Mouse (Mus musculus) hindbrain, embryonic 16.5 days (tissue): ENCODE measurements around the gene Gm45233. TPM values are rescaled to one million over a fixed set of nuclear protein-coding genes. Genes with fewer than 3 reads are reported as not detected.
A peak's percentile ranks its signal among the peaks of the same experiment; 100 is the strongest.

Experiments used
- ATAC-seq: fragments of 200-750 bp; cut with Nextera tagmentation; 2 replicates; pipeline ENCODE4 v1.8.0; 2017; ENCODE audit warnings: moderate TSS enrichment, moderate library complexity
- H3K27ac ChIP-seq: fragments of 300-500 bp; sonication (generic); 2 replicates; pipeline ENCODE4 v1.5.1; 2014; ENCODE audit warnings: low read depth, mild to moderate bottlenecking, control low read depth, low read length, moderate library complexity
- H3K27me3 ChIP-seq: fragments of 300-500 bp; sonication (generic); replicated peaks from 2 replicates; pipeline ENCODE4 v1.6.1; 2014; ENCODE audit warnings: low read length; ENCODE audit not compliant: control insufficient read depth, insufficient read depth
- H3K36me3 ChIP-seq: fragments of 300-500 bp; sonication (generic); 2 replicates; pipeline ENCODE4 v1.6.1; 2014; ENCODE audit warnings: mild to moderate bottlenecking, low read length, moderate library complexity, mixed read lengths; ENCODE audit not compliant: control insufficient read depth, insufficient read depth
- H3K4me1 ChIP-seq: fragments of 300-500 bp; sonication (generic); 2 replicates; pipeline ENCODE4 v1.6.1; 2014; ENCODE audit warnings: low read depth, low read length; ENCODE audit not compliant: control insufficient read depth, insufficient read depth
- H3K4me2 ChIP-seq: fragments of 300-500 bp; sonication (generic); 2 replicates; pipeline ENCODE4 v1.6.1; 2014; ENCODE audit warnings: mild to moderate bottlenecking, low read length, control low read depth, moderate library complexity
- H3K4me3 ChIP-seq: fragments of 300-500 bp; sonication (generic); 2 replicates; pipeline ENCODE4 v1.5.1; 2014; ENCODE audit warnings: mild to moderate bottlenecking, low read length, control low read depth, moderate library complexity
- H3K9ac ChIP-seq: fragments of 300-500 bp; sonication (generic); 2 replicates; pipeline ENCODE4 v1.6.1; 2014; ENCODE audit warnings: low read depth, mild to moderate bottlenecking, control low read depth, low read length, moderate library complexity
- H3K9me3 ChIP-seq: fragments of 300-500 bp; sonication (generic); 2 replicates; pipeline ENCODE4 v1.6.1; 2014; ENCODE audit warnings: mild to moderate bottlenecking, low read length, moderate library complexity; ENCODE audit not compliant: control insufficient read depth
- WGBS: fragments of 180-500 bp; shearing (Covaris S2); extraction: QIAGEN DNeasy Blood & Tissue Kit; methylation state at CpG from one replicate; pipeline ENCODE4 v1.1.7; 2014; 5-methylcytosine and 5-hydroxymethylcytosine counted together
- polyA plus RNA-seq: library from polyadenylated mRNA; unstranded; fragments of >200 nt; fragmentation: Nextera tagmentation; extraction: Ambion mirVana; gene quantifications from 2 replicates; pipeline ENCODE4 v1.2.1, GENCODE M21; 2015

Gm45233 gene
- polyA plus RNA-seq, 1 experiment from 2014 or later = not detected

DNA sequence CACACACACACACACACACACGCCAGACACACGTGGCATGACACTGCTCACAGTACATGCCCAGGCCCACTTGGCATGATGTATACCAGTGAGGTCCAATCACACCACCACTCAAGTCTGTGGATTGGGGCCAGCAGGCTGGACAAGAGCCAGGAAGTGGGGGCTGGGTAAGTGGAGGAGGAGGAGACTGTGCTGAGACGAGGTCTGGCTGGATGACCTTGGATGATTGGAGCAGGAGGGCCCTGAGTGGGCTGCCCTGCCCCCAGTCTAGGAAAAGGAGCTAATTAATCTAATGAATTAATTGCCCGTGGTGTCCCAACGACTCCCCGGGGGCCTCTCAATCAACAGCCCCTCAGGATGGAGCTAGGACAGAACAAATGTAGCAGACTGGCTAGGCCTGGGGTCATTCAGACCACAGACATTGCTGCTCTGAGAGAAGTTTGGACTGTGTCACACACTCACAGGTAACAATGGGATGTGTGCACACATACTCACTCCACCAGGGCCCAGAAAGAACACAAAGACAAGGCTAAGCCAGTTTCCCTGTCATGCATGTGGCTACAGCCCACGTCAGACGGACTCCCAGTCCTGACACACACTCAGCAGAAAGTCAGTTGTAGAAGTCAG, 38.3 kb downstream of the Gm45233 start:
- no peaks in the 10 kb centered on the region for H3K9me3 ChIP-seq
- no peaks in the 10 kb centered on the region; the same call in 1 of the 2 replicates for H3K36me3 ChIP-seq
- peaks cover 12% of the 10 kb centered on the region for H3K27me3 ChIP-seq
- WGBS = 33% methylated on average over 8 of the region's 8 CpGs
- no peak overlapping the region for H3K4me2 ChIP-seq
- H3K9ac ChIP-seq = no peak overlapping the region
- no peak overlapping the region for H3K27ac ChIP-seq
- no peak overlapping the region for H3K4me3 ChIP-seq
- peaks cover 7% of the 10 kb centered on the region for H3K4me1 ChIP-seq
- peak; percentile 73 for ATAC-seq

DNA sequence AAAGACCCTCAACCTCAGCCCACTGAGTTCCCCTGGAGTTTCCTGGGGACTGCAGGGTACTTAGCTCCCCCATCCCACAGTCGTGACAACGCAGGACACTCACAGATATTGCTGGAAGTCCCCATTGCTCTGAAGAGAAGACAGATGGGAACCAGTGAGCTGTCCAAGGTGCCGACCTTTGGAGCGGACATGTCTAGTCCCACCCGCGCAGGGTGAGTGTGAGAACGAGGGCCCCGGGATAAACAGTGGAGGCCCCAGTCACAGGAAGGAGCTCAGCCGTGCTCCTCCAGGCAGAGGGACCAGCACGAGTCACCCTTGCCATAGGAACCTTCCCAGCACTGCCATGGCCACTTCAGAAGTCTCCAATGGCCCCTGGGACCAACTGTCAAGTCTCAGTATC, 39.3 kb downstream of the Gm45233 start:
- H3K27ac ChIP-seq = no peak overlapping the region
- H3K4me1 ChIP-seq = peaks cover 7% of the 10 kb centered on the region
- no peaks in the 10 kb centered on the region for H3K9me3 ChIP-seq
- H3K4me2 ChIP-seq = no peak overlapping the region
- H3K4me3 ChIP-seq = no peak overlapping the region
- no peak for ATAC-seq
- no peaks in the 10 kb centered on the region; the same call in 1 of the 2 replicates for H3K36me3 ChIP-seq
- H3K27me3 ChIP-seq = peaks cover 2% of the 10 kb centered on the region; the same call in 1 of the 2 replicates
- 19% methylated on average over 10 of the region's 10 CpGs for WGBS
- H3K9ac ChIP-seq = no peak overlapping the region

DNA sequence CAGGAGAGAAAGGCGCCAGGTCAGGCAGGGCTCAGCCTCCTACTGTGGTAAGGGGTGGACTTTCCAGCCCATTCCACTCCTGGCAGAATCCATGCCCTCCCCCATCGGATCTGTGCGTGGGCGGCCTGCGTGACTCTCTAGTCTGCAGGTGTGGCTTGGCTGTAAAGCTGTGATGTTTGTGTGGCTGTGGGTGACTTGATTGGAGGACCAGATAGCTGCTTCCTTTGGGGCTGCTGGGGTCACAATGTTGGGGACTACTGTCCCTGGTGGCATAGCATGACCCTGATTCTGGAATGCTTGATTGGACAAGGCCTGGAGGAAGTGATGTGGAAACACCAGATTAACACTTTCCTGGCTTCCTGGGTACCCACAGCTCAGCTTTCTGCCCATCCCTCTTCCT, 44.7 kb downstream of the Gm45233 start:
- Histone ChIP-seq H3K4me2 (peak overlapping the region; percentile 66), H3K4me1 (peaks cover 7% of the 10 kb centered on the region), H3K9me3 (no peaks in the 10 kb centered on the region), H3K27me3 (no peaks in the 10 kb centered on the region), H3K36me3 (no peaks in the 10 kb centered on the region), H3K4me3 (peak overlapping the region; percentile 71), H3K27ac (peak overlapping the region; percentile 37; the same call in 1 of the 2 replicates), H3K9ac (peak overlapping the region; percentile 95)
- 30% methylated on average over 5 of the region's 5 CpGs for WGBS
- 0 out of 2 replicates have a peak, but pooled peaks have one; percentile 9 for ATAC-seq

DNA sequence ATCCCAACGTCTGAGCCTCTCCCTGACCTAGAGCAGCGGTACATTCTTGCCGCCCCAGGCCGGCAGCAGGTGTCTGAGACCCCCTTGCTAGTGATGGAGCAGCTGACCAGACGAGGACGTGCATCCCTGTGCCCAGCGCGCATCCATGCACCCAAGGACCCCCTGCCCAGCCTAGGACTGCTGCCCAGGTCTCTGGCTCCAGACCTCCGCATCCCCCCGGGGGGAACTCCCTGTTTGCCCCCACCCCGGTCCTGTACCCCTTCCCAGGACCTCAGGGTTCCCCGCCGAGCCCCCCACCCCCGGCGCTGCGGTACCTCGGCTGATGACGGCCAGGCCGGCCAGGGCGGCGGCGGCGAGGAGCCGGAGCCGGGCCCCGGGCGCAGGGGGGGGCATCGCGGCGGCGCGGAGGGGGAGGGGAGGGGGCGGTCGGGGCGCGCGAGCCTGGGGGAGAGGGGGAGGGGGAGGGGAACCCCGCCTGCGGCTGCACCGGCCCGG, 45.8 kb downstream of the Gm45233 start, which contains the start of gene Iglon5:
Iglon5 (minus strand) TSS at position 445 of the 495 bp plus-strand sequence.
- H3K9ac ChIP-seq = peak within 1 kb of the TSS; percentile 95
- H3K27ac ChIP-seq = peak within 1 kb of the TSS; percentile 88
- ATAC-seq = peak; percentile 70
- no peaks in the 10 kb centered on the region for H3K9me3 ChIP-seq
- 1% methylated on average over 17 of the region's 41 CpGs for WGBS
- peak within 1 kb of the TSS; percentile 71 for H3K4me3 ChIP-seq
- H3K4me1 ChIP-seq = peaks cover 7% of the 10 kb centered on the region
- H3K4me2 ChIP-seq = peak within 1 kb of the TSS; percentile 66
- H3K27me3 ChIP-seq = no peaks in the 10 kb centered on the region
- H3K36me3 ChIP-seq = no peaks in the 10 kb centered on the region

DNA sequence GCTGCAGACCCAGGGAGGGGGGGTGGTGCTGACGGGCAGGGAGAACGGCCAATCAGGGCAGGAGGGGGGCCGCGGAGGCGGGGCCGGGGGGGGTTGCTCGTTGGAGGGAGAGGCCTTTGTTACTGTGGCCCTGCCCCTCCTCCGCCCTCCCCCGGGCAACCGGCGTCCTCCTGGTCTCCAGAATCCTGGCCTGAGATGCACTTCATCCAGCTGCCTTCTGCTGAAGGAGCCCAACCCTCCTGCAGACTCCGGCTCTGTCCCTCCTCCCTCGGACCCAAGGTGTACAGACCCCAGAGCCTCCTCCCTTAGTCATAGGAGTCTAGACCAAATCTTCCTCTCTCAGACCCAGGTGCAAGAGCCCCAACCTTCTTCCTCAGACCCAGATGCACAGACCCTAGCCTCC, 46.3 kb downstream of the Gm45233 start:
- no peaks in the 10 kb centered on the region for H3K27me3 ChIP-seq
- peak overlapping the region; percentile 88 for H3K27ac ChIP-seq
- ATAC-seq = peak; percentile 90
- 4% methylated on average over 4 of the region's 13 CpGs for WGBS
- H3K36me3 ChIP-seq = no peaks in the 10 kb centered on the region
- H3K4me3 ChIP-seq = peak overlapping the region; percentile 71
- H3K9ac ChIP-seq = peak overlapping the region; percentile 95
- H3K9me3 ChIP-seq = no peaks in the 10 kb centered on the region
- H3K4me1 ChIP-seq = peaks cover 7% of the 10 kb centered on the region
- H3K4me2 ChIP-seq = peak overlapping the region; percentile 66

DNA sequence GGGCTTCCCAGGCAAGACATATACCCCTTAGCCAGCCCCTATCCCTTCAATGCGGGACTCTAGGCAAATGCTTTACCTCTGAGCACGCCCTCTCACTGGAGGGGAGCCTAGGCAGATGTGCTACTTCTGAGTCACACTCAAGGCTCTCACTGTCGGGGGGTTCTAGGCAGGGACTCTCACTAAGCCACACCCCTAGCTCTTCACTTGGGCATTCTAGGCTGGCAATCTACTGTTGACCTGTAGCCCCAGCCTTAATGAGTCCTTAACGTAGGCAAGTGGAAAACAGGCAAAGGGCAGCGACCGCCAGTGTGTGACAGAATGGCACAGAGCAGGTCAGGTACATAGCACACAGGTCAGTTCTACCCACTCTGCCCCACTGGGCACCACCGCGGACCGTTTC, 46.9 kb downstream of the Gm45233 start:
- ATAC-seq = no peak
- Histone ChIP-seq H3K4me1 (peaks cover 7% of the 10 kb centered on the region), H3K36me3 (no peaks in the 10 kb centered on the region), H3K9ac (no peak overlapping the region), H3K4me3 (no peak overlapping the region), H3K27ac (no peak overlapping the region), H3K27me3 (no peaks in the 10 kb centered on the region), H3K9me3 (no peaks in the 10 kb centered on the region), H3K4me2 (peak overlapping the region; percentile 66)
- WGBS = 65% methylated on average over 9 of the region's 9 CpGs

DNA sequence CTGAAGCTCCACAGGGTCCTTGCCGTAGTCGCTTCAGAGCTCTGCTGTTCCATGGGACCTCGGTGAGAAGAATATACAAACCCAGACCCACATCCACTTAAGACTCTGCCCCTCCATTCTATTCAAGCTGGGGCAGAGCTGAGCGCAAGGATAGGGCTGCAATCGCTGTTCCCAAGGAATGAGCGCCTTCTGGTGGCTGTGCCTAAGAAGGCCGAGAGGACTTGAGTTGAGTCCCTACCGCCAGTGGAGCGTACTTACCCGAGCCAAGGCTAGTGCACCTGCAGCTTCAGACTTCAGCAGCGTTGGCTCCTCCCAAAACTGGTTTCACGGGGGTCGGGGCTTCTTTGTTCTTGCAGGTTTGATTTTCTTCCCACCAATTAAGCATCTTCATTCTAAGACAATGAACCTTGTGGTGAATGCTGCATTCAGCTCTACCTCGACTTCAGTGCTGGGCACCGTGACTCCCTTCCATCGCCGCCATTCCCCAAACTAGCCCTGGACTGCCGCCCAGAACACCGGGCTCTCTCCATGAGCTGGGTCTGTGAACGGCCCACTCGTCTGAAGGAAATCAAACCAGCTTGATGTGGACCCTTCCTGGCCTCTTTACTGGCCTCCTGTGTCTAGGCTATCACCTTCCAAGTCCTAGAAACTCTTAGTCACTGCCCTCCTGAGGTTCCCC, 51.6 kb downstream of the Gm45233 start:
- peak overlapping the region; percentile 42 for H3K4me2 ChIP-seq
- H3K27ac ChIP-seq = no peak overlapping the region
- 0 out of 2 replicates have a peak overlapping the region, but pooled peaks have one; percentile 5 for H3K4me3 ChIP-seq
- H3K9ac ChIP-seq = no peak overlapping the region
- H3K4me1 ChIP-seq = no peaks in the 10 kb centered on the region
- ATAC-seq = peak; percentile 79
- H3K9me3 ChIP-seq = no peaks in the 10 kb centered on the region
- 9% methylated on average over 21 of the region's 21 CpGs for WGBS
- no peaks in the 10 kb centered on the region for H3K27me3 ChIP-seq
- no peaks in the 10 kb centered on the region for H3K36me3 ChIP-seq

DNA sequence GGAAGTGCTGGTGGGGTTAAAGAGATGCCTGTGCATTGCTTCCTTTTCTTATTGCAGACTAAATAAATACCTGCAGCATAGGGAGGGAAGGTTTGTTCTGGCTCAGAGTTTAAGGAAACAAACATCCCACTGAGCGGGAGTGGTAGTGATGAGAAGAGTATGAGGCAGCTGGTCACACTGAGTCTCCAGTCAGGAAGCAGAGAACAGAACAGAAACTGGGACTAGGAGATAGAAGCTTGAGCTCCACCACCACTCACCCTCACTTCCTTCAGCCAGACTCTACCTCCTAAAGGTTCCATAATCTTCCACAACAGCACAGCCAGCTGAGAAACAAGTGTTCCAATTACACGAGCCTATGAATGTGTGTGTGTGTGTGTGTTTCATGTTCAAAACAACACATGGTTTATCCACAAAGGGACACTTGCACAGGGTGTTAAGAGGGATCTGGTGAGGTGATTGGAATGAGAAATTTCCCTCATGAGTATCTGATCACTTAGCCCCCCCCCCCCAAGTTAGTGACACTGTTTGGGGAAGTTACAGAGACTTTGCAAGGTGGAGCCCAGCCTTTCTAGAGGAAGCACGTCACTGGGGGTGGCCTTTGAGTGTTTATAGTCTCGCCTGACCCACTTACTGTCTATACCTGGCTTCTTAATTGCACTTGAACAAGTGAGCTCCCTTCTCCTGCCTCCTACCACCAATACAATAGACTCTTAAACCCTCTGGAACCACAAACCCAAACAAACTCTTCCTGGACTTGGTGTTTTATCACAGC, 68.0 kb downstream of the Gm45233 start:
- Histone ChIP-seq H3K27me3 (no peaks in the 10 kb centered on the region), H3K4me1 (no peaks in the 10 kb centered on the region), H3K9me3 (no peaks in the 10 kb centered on the region), H3K4me3 (no peak overlapping the region), H3K27ac (no peak overlapping the region), H3K36me3 (no peaks in the 10 kb centered on the region), H3K9ac (no peak overlapping the region), H3K4me2 (no peak overlapping the region)
- 66% methylated on average over 4 of the region's 4 CpGs for WGBS
- no peak for ATAC-seq

DNA sequence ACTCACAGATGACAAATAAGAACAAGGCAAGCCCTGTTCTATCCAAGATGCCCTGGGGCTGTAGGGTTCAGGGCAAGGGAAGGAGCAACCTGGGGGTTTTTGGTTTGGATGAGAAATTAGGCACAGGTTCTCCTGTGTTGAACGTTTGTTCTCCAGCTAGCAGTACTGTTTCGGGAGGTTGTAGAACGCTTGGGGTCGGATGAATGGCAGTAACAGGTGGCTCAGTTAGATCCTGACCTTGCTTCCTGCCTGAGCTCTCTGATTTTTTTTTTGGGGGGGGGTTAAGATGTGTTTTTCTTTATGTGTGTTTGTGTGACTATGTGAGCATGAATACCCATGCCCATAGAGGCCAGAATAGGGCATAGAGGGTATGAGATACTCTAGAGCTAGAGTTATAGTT, 68.6 kb downstream of the Gm45233 start:
- Histone ChIP-seq H3K36me3 (no peaks in the 10 kb centered on the region), H3K4me2 (no peak overlapping the region), H3K27ac (no peak overlapping the region), H3K27me3 (no peaks in the 10 kb centered on the region), H3K9me3 (no peaks in the 10 kb centered on the region), H3K4me3 (no peak overlapping the region), H3K4me1 (no peaks in the 10 kb centered on the region), H3K9ac (no peak overlapping the region)
- no peak for ATAC-seq
- WGBS = 81% methylated on average over 4 of the region's 4 CpGs
